Mouse (Mus musculus) thymus, postnatal 0 days (tissue): Measurements from ENCODE around the gene Il22ra1. TPM values are rescaled to one million over a fixed set of nuclear protein-coding genes. Genes with fewer than 3 reads are reported as not detected.

ENCODE experiments used
- DNase-seq: peaks from one replicate; pipeline ENCODE4 v3.0.0-alpha.2; 2015; ENCODE audit warnings: low spot score
- polyA plus RNA-seq: library from polyadenylated mRNA; unstranded; fragments of >200 nt; fragmentation: Nextera tagmentation; extraction: Ambion mirVana; gene quantifications from 2 replicates; pipeline ENCODE4 v1.2.1, GENCODE M21; 2015

Gene Il22ra1
- polyA plus RNA-seq, 1 experiment from 2014 or later = not detected

DNA sequence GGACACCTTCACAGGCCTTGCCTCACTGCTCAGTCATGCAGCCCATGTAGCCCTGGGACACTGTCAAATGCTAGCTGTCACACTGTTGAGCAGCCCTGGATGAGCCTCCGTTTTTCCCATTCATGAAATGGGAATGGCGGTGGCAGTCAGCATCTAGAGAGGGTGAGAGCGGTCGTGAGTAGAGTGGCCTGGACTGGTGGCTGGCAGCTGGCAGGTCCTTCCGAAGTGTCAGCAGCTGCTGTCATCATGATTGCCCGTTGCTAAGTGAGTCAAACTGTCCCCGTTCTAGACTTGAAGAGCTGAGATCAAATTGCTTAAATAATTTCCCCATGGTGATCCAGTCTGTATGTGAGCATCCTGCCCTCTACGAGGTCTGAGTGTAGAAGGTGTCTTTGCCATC is 3.0 kb downstream of the Il22ra1 start:
- DNase-seq = no peak

DNA sequence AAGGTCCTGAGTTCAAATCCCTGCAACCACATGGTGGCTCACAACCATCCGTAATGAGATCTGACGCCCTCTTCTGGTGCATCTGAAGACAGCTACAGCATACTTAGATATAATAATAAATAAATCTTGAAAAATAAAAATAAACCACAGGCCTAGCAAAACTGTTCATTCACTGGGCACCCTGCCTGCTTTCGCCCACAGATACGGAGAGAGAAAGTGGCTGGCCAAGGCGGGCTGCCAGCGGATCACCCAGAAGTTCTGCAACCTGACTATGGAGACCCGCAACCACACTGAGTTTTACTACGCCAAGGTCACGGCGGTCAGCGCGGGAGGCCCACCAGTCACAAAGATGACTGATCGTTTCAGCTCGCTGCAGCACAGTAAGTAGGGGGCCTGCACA is 5.9 kb downstream of the Il22ra1 start:
- no peak for DNase-seq

DNA sequence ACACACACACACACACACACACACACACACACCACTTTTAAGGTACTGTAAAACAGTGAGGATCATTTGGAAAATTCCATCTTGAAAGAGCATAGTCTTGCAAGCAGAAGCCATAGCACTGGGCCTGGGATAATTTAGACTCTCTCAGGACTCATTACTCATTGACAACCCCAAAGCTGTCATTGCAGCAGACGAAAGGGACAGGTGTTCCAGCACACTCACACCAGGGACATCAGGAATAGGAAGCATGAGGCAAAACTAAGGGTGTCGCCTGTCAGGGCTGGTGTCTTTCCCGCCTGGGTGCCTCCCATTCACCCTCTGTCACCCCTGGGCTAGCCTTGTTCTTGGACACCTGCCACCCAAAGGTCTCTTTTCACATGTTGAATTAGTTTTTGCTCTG is 8.9 kb downstream of the Il22ra1 start:
- no peak for DNase-seq

DNA sequence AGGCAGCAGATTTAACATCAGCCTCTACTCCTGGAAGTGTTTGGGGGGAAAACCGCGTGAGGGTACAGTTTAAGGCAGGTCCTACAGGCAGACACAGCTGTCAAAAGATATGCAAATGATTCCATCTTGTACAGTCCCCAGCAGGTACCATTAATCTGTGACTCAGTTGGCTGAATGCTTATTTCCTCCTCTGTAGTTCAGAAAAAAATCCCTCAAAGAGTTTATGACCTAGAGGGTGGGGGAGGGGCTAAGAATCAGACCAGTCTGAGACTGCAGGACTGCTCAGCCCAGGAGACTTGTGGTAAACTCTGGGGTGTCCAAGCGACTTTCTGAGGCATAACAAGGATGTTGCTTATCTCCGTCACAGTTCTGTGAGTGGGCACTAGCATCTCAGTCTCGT is 10.3 kb downstream of the Il22ra1 start:
- DNase-seq = no peak

DNA sequence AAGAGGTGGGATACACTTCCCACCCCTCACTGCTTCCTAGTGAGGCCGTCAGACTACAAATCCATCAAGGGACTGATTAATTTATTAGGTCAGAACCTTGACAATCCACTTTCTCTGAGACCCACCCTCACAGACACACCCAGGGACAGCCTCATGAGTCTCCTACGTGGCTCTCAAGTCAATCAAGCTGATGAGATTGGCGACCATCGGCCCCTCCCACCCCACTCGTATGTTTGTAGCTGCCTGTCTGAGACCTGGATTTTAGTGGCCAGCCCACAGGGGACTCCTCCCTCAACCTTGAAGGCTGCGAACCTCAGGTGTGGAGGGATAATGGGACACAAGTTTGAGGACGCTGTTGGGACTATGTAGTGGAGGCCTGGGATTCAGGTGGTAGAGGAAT is 11.2 kb downstream of the Il22ra1 start:
- DNase-seq = no peak

DNA sequence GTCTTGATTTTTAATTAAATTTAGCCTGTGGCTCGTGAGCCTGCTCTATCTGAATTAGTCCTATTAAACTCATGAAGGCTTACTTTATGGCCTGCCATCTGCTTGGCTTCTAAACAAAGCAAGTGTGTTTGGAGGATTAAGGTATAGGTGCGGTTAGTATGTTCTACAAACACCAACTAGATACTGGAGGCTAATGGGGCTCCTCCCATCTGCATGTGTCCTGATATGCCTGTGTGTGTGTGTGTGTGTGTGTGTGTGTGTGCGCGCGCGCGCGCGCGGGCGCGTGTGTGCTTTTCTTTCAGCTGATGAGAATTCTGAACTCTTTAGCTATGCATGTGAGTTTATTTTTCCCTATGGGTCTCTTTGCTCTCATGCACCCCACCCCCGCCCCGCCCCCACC is 11.7 kb downstream of the Il22ra1 start:
- no peak for DNase-seq

DNA sequence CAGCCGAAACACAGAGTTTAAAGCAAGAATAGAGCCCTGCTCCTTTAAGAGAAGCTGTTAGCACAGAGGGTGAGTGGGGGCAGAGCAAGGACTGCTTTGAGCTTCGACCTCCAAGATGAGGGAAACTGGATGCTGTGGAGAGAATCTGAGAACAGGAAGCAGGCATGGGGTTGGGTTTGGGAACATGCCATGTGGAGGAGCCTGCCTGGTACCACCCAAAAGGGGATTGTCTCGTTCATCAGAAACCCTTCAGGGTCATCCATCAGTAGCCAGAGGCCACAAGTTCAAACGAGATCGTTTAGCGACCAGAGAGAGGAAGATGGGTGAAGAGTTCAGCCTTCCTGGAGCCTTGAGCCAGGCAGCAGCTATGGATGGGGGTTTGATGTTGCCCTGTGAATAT is 15.5 kb downstream of the Il22ra1 start:
- DNase-seq = no peak

DNA sequence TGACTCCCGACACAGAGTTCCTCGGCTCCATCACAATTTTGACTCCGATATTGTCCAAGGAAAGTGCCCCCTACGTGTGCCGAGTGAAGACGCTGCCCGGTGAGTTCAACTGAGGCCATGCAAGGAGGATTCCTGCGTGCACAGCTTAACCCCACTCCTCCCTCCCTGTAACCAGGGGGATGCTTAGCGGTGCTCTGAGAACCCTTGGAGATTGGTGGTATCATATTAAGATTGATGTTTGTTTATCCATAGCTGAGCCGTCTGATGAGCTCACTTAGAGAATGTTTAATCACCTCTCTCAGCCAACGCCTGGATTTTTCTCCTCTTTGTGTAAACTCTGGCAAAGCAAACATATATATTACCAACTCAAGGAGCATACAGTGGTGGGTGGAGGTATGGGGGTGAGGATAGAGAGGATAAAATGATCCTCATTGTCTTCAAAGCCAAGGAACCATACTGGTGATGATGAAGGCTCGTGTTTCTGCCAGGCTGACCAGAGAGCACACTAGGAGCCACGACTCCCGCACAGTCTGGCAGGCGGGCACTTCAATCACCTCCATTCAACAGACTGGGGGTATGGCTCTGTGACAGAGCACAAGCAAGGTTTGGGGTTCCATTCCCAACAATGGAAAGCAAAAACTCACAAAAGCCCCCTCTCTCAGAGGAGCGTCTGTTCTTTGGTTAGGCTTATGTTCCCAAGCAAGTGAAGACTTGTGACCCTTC is 16.9 kb downstream of the Il22ra1 start:
- no peak for DNase-seq

DNA sequence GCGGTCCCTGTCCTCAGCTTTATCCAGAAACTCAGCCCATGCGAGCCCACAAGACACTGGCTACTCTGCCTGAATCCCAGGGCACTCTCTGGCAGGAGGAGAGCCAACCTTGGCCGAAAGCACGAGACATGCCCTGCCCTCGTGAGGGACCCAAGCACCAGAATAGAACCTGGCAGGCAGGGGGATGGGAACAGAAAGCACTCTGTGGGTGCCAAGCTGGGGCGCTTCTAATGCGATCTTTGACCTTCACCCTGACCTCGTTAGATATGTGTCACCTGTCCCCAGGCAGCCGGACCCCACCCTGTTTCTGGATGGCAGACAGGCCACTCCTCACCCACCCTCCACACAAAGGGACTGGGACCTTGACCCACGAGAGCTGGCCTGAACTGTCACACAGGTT is 17.6 kb downstream of the Il22ra1 start:
- no peak for DNase-seq

DNA sequence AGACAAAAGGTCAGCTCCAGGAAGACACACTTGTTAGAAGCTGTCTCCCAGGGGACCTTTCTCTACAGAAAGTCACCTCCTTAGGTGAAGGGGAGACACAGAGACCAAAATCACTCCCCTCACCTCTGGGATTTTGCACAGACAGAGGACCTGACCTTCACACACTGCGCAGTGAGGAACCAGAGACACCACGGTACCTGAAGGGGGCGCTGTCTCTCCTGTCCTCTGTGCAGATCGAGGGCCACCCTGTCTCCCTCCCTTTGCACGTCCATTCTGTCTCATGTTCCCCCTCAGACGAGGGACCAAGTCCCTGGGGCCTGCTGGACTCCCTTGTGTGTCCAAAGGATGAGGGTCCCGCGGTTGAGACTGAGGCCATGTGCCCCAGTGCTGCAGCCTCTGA is 22.9 kb downstream of the Il22ra1 start:
- DNase-seq = peak; percentile 7

DNA sequence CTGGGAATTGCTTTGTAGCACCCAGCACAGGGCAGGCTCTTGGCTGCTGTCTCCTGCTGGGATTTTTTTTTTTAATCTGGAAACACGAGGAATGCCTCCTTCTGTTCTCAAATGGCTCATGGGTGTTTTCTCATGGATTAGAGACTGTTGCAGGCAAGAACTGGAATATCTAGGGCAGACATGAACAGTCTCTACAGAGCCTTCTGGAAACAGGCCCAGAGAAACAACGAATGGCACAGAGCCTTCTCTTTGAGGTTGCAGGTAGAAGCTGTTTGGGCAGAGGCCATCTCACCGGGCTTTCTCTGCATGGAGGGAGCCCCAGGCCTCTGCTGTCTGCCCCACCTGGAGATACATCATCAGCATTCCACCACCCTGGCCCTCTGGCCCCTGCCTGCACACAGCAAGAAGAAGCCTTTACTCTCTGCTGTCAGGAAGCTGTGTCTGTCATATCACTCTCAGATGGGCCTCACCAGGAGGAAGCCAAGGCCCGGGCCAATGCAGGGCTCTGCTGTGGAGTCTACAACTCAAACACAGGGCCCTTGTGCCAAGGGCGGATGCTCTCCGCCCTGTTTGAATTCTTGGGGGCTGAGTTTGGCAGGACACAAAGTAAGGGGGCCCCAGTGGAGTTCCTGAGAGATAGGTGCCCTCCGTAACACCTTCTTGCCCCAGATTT is 24.3 kb downstream of the Il22ra1 start:
- DNase-seq = no peak

DNA sequence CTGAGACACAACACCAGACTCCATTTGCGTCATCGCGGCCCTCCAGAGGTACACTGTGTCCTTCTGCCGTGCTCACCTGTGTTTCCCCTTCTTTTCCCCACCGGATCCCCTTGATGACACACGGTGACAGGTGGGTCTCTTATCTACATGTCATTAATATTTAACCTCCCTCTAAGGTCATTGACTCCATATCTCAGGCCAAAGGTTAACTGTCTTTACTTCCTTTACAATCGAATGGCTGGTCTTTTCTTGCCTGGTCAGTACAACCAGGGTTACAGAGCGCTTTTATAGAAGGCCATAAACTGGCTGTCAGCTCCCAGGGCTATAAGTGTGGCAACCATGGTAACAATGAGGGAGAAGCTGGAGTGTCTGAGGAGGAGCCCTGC is 24.8 kb downstream of the Il22ra1 start:
- no peak for DNase-seq

DNA sequence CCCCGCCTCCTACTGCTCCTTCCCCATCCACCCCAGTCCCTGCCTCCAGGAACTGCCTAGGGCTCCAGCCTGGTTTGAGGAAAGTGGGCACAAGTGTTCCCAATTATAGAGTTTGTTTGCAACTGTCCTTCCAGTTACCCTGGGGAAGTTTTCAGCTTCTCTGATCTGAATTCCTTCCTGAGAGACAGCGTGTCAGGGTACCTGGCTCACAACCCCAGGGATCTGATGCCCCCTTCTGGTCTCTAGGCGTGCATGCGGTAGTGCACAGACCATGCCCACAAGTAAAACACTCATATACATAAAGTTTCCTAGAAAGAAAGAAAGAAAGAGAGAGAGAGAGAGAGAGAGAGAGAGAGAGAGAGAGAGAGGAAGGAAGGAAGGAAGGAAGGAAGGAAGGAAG is 30.4 kb downstream of the Il22ra1 start:
- DNase-seq = no peak

DNA sequence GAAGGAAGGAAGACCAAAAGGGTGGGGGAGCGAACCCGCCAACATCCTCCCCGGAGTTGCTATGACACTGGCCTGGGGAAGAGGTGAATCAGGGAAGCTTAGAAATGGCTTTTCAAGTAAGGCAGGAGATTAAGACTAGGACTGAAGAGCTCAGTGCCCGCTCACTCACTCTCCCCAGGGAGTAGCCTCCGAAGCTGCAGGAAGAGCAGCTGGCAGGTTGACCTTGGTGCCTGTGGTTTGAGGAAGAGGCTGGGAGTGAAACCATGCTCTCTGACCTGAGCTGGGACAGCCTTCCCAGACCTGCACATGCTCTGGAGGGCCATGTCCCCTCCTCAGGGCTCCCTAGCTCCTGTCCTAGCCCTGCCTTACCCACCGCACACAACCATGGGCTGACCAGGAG is 30.9 kb downstream of the Il22ra1 start:
- no peak for DNase-seq

DNA sequence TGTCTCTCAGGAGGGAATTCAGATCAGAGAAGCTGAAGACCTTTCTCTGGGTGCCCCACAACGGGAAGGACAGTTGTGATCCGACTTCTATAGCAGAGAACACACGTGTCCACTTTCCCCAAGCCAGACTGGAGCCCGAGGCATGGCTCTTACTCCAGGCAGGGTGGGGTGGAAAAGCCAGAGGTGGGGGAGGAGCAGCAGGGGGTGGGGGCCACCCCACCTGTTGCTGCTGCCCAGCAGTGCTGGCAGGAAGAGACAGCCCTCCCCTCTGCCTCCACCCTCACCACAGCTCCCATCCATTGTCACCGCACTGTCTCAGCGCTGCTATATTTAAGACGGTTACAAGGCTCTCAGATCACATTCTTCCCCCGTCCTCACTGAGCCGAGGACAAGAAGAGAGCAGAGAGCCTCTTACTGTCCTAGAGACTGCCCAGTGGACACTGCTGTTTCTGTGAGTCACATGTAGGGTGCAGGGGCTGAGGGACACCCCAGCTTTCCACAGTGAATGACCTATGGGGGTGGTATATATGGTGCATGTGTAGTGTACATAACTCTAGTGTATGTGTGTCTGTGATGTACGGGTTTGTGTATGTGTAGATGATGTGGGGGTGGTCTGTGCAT is 31.5 kb downstream of the Il22ra1 start, which contains the start of gene Myom3:
TSS of gene Myom3 (plus strand) at position 360 of the 621 bp plus-strand sequence.
- DNase-seq = peak; percentile 13

DNA sequence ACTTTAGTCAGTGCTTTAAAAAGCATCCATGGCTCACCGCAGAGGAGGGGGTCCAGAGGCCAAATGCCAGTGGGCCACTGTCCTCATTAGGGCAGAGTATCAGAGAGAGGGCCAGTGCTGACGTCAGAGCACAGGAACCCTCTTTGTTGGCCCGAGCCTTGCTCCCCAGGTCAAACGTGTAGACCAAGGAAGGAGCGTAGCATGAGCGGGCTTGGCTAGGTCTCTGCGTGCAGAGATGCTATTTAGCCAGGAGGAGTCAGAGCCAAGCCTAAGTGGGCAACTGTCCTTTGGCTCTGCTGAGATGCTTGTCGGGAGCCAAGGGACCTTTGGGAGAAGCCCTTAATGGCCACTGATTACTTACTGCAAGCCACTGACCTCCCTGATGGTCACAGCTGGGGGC is 33.1 kb downstream of the Il22ra1 start:
- no peak for DNase-seq

DNA sequence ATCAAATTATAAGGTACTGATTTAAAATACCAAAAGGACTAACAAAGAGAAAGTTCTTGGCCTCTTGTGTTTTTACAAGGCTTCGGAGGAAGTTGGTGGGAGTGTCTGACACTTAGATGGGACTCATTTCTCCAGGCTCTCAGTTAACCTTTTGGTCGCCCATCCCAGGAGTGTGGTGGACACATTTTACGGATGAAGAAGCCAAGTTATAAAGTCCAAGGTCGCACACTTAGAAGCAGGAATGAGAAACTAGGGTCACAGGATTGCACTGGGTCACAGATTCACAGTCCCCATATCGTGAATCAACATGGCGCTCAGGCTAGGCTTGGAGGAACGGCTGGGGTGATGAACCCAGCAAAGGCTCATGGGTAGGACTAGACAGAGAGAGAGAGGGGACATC is 33.6 kb downstream of the Il22ra1 start:
- no peak for DNase-seq

DNA sequence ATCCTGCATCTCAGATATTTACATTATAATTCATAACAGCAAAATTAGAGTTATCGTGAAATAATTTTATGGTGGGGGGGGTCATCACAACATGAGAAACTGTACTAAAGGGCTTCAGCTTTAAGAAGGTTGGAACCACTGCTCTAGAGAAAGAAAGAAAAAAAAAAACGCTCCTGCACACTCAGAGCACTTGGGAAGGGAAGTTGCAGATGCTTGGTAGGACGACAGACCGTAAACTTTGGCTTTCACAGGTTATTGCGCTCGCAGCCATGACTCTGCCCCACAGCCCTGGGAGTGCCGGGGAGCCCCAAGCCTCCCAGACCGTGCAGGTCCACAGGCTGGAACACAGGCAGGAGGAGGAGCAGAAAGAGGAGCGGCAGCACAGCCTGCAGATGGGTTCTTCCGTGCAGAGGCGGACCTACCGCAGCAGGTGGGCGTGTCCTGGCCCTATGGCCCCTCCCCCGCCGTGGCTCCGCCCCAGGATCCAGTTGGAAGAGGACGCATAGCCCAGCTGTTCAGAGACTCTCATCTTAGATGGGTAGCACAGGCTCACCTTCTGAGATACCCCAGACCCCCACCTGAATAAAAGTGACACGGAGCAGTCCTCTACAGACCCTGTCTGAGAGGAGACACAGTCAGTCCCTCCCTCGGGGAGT is 34.4 kb downstream of the Il22ra1 start:
- DNase-seq = peak; percentile 72

DNA sequence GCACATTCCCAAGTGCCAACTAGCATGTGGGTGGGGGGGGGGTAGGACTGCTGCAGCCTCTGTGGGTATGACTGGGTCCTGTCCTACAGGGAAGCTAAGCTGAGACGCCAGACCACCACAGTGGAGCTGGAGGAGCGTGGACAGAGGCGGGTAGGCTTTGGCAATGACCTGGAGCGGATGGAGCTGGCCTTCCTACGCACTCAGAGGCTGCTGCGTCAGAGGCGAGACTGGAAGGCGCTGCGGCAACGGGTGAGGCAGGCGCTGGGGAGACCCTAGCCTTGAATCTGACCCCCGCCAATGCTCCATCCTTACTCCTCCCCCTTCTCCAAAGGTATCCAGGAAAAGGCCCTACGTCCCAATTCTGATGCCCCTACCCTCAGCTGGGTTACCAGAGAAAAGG is 36.7 kb downstream of the Il22ra1 start:
- DNase-seq = no peak

DNA sequence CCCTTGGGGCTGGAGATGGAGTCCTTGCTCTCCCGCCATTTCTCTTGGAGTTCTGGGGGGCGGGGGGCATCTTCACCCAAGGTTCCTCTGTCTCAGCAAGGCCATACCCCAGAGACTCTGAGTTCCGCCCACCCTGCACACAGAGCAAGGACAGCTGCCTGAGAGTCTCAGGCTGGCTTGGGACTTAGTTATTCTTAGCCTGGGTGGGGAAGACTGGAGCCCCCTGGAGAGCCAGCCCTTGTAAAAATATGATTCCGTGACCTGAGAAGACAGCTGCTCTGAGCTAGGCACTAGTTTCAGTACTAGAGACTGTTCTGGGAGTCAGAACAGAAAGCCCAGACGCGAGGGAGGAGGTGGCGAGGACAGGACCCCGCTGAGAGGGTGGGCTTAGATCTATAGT is 37.7 kb downstream of the Il22ra1 start:
- DNase-seq = no peak

DNA sequence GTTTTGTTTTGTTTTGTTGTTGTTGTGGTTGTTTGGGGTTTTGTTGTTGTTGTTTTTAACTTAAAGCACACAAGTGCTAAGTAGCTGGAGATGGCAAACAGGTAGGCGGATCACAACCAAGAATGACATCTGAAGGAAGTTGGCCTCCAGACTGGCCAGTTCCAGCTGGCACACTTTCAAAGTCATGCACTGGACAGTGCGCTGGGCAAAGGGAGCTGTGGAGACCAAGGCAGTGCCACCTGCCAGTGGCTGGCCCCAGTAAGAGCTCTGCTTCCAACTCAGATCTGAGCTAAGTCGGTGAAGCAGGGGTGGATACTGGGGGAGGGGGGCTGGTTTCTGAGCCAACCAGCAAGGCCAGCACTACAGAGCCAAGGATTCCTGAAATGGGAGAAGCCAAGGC is 39.0 kb downstream of the Il22ra1 start:
- no peak for DNase-seq
